Mouse (Mus musculus): ENCODE data around the gene Olfr808.

The Olfr808 gene

GRCm38 (mm10) chr10:129765182-129765581 is at the start of gene Olfr808:
Olfr808 (plus strand) TSS chr10:129765482.
- in situ Hi-C loops (cut with MboI) = no loop called here

GRCm38 (mm10) chr10:129729275-129729674 is 36.0 kb upstream of the Olfr808 start, which contains the start of gene Olfr805:
Olfr805 (minus strand) TSS chr10:129729375.
- in situ Hi-C loops (cut with MboI) = no loop called here

- in situ Hi-C loops (cut with MboI) = no loop called here
These were observed 23.5 kb upstream of the Olfr808 start, which contains the start of gene Olfr806 for GRCm38 (mm10) chr10:129741821-129742220. Olfr806 (minus strand) TSS chr10:129741921.

GRCm38 (mm10) chr10:129757693-129758092 is 7.6 kb upstream of the Olfr808 start, which contains the start of gene Olfr807:
Olfr807 (minus strand) TSS chr10:129757793.
- in situ Hi-C loops (cut with MboI) = no loop called here

GRCm38 (mm10) chr10:129774338-129774737 is 9.1 kb downstream of the Olfr808 start, which contains the start of gene Olfr809:
Olfr809 (plus strand) TSS chr10:129774638.
- in situ Hi-C loops (cut with MboI) = no loop called here

- in situ Hi-C loops (cut with MboI) = no loop called here
These were observed 12.8 kb downstream of the Olfr808 start for GRCm38 (mm10) chr10:129778123-129778522.

GRCm38 (mm10) chr10:129794817-129795216 is 29.5 kb downstream of the Olfr808 start, which contains the start of gene Olfr810:
Olfr810 (minus strand) TSS chr10:129794917.
- in situ Hi-C loops (cut with MboI) = no loop called here

GRCm38 (mm10) chr10:129804296-129804695 is 39.0 kb downstream of the Olfr808 start, which contains the start of gene Olfr811:
Olfr811 (minus strand) TSS chr10:129804396.
- in situ Hi-C loops (cut with MboI) = no loop called here
